Mouse (Mus musculus): ENCODE results near the gene Il17re. TPM values are rescaled to one million over a fixed set of nuclear protein-coding genes. Genes with fewer than 3 reads are reported as not detected.

The Il17re gene
- polyA plus RNA-seq (2015; fragmentation: Nextera tagmentation; extraction: Ambion mirVana), result 0.08 and 0.41 TPM in 2 replicates

DNA sequence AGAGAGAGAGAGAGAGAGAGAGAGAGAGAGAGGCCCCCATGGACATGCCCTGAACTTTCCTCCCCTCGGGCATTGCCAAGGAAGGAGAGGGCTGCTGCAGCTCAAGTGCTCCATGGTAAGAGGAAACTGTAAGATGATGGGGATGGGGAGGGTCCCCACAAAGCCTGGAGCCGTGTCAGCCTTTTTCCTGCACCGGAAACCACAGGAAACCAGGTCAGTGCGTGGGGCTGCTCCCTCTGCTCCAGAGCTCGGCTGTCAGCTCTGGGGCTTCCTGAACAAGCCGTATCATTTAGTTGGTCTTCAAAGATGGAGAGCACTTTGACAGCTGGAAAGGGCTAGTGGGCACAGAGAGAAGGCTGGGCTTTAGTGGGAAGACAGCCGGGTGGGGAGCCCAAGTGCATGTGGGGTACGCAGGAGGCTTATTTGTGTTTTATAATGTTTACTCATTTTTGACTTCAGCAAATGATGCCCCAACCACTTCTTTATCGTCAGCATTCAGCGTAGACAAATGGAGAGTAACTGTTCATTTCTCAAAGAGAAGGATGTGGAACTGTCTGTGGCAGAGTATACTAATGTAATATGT, at the start of gene Il17re:
Gene Il17re, plus strand, starts transcription at position 533 of the 583 bp plus-strand sequence.
- Histone ChIP-seq H3K4me3 (no peak within 1 kb of the TSS), H3K9ac (no peak within 1 kb of the TSS), H3K4me2 (no peak within 1 kb of the TSS), H3K27me3 (replicated peaks) (no peaks in the 10 kb centered on the region), H3K4me1 (no peaks in the 10 kb centered on the region), H3K27ac (no peak within 1 kb of the TSS), H3K36me3 (replicated peaks) (no peaks in the 10 kb centered on the region), H3K9me3 (no peaks in the 10 kb centered on the region)
- 82% methylated on average over 10 of the region's 10 CpGs for WGBS
- no peak for ATAC-seq (replicated peaks)

DNA sequence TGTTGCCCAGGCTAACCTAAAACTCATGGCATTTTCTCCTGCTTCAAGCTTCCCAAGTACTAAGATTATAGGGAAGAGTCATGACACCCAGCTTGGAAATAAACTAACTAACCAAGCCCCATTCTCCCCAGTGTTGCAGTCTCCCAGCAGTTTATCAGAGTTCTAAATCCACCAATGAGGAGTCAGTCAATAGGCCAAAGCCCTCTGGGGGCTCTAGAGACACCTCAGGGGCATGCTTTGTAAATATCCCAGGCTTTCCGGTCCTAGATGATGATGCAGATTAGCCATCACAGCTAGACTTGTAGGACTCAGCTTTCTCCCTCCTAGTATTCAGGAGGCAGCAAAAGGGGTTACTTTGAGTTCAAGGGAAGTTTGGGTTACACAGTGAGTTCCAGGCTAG, 48.3 kb upstream of the Il17re start:
- no peak overlapping the region for H3K4me3 ChIP-seq
- H3K9me3 ChIP-seq, result no peaks in the 10 kb centered on the region
- 76% methylated on average over 1 of the region's 1 CpGs for WGBS
- H3K27ac ChIP-seq, result no peak overlapping the region
- no peaks in the 10 kb centered on the region for H3K4me1 ChIP-seq
- H3K4me2 ChIP-seq, result no peak overlapping the region
- no peak overlapping the region for H3K9ac ChIP-seq
- ATAC-seq (replicated peaks), result no peak
- 0 out of 2 replicates have a peak, but pooled peaks cover 3% of the 10 kb centered on the region for H3K36me3 ChIP-seq (replicated peaks)
- no peaks in the 10 kb centered on the region for H3K27me3 ChIP-seq (replicated peaks)

DNA sequence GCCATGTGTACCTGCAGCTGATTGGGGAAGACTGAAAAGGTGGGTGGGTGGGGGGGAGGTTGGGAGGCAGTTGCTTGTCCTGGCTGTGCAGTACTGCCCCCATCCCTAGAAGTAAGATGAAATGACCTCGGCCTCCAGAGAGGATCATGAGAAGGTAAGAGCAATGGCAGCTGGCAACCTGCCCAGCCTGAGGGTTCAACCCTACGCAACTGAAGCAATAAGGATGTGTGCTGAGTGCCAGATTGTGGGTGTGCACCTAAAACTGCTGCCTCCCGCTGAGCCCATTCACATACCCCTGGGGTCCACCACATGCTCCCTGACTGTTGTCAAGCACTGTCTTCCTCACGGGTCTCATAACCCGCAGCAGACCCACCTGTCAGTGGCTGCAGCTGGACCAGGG, 41.9 kb upstream of the Il17re start:
- ATAC-seq (replicated peaks), result no peak
- Histone ChIP-seq H3K27ac (no peak overlapping the region), H3K4me1 (peaks cover 21% of the 10 kb centered on the region), H3K4me2 (no peak overlapping the region), H3K9ac (no peak overlapping the region), H3K27me3 (replicated peaks) (no peaks in the 10 kb centered on the region), H3K4me3 (no peak overlapping the region), H3K9me3 (no peaks in the 10 kb centered on the region), H3K36me3 (replicated peaks) (0 out of 2 replicates have a peak, but pooled peaks cover 6% of the 10 kb centered on the region)
- 83% methylated on average over 5 of the region's 5 CpGs for WGBS

DNA sequence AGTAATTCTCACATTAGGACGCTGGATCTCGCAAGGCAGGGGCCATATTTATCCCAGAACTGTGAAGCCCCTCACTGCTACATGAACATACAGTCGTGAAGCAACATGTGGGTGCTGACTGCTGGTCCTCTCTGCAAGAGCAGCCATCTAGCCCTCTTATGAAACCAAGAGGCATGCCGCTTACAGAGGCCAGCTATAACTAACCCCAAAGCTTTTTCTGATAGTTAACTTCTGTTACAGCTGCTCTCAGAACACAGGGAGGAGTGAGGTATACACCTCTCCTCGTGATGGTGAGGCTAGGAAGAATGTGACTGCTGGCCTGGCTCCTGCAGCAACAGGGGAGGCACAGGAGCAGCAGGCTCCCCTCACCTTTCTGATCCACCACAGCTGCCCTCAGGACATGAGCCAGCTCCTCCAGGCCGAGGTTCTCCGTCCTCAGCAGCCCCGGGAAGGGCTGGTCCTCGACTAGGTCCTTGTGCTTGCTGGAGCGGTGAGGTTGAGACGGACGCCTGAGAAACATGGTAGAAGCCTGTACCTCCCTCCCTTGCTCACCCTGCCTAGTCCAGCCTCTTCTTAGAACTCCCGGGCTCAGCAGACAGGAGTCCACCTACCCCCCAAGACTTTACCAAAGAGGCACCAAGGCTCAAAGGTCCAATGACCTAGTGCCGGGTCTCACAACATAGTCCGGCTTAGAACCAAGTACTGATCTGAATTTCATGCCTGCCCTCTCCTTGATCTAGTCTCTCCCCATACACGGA, 39.7 kb upstream of the Il17re start:
- Histone ChIP-seq H3K27ac (peak overlapping the region; percentile 67), H3K27me3 (replicated peaks) (no peaks in the 10 kb centered on the region), H3K9me3 (no peaks in the 10 kb centered on the region), H3K4me1 (peaks cover 21% of the 10 kb centered on the region), H3K9ac (peak overlapping the region; percentile 71), H3K36me3 (replicated peaks) (0 out of 2 replicates have a peak, but pooled peaks cover 6% of the 10 kb centered on the region), H3K4me2 (peak overlapping the region; percentile 90), H3K4me3 (peak overlapping the region; percentile 63)
- ATAC-seq (replicated peaks), result peak; percentile 70
- WGBS, result 17% methylated on average over 16 of the region's 16 CpGs

DNA sequence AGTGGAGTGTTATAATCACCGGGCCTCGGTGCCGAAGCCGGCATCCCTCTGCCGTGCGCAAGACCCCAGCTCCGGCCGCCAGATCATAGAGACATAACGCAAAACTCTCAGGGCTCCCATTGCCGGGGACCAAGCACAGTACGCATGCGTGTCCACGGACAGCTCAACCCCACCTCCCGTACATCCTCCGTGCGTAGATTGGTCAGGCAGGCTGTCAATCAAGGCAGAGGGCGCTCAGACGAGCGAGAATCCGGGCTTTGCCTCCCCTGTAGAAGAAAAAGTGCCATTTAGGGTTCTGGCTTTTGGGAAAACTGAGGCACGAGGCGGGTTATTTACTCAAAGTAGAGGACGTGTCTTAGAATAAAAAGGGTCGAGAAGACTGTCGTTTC, 39.1 kb upstream of the Il17re start, which contains the start of gene Rpusd3:
Gene Rpusd3, minus strand, starts transcription at position 142 of the 389 bp plus-strand sequence.
- Histone ChIP-seq H3K9me3 (no peaks in the 10 kb centered on the region), H3K9ac (peak within 1 kb of the TSS; percentile 71), H3K4me3 (peak within 1 kb of the TSS; percentile 63), H3K4me2 (peak within 1 kb of the TSS; percentile 90), H3K27me3 (replicated peaks) (no peaks in the 10 kb centered on the region), H3K36me3 (replicated peaks) (0 out of 2 replicates have a peak, but pooled peaks cover 6% of the 10 kb centered on the region), H3K4me1 (peaks cover 21% of the 10 kb centered on the region), H3K27ac (peak within 1 kb of the TSS; percentile 67)
- 0% methylated on average over 25 of the region's 25 CpGs for WGBS
- peak; percentile 98 for ATAC-seq (replicated peaks)

DNA sequence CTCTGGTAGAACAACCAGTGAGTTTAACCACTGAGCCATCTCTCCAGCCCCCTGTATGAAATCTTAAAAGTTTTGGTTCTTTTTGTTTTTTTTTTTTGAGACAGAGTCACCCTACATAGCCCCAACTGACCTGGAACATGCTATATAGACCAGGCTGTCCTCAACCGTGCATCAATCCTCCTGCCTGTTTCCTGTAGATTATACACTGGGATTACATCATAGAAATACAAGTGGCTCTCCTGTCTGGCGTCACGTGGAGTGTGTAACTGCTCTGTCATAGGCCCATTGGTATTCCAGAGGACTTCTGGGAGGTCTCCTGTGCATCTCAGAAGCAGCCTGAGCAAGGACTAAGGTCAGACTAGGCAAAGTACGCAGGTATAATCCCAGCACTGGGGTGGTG, 35.3 kb upstream of the Il17re start:
- no peak overlapping the region for H3K27ac ChIP-seq
- H3K9ac ChIP-seq, result no peak overlapping the region
- peaks cover 12% of the 10 kb centered on the region for H3K4me1 ChIP-seq
- H3K4me2 ChIP-seq, result no peak overlapping the region
- H3K36me3 ChIP-seq (replicated peaks), result no peaks in the 10 kb centered on the region
- H3K27me3 ChIP-seq (replicated peaks), result no peaks in the 10 kb centered on the region
- H3K4me3 ChIP-seq, result no peak overlapping the region
- ATAC-seq (replicated peaks), result no peak
- WGBS, result 81% methylated on average over 4 of the region's 4 CpGs
- H3K9me3 ChIP-seq, result no peaks in the 10 kb centered on the region

DNA sequence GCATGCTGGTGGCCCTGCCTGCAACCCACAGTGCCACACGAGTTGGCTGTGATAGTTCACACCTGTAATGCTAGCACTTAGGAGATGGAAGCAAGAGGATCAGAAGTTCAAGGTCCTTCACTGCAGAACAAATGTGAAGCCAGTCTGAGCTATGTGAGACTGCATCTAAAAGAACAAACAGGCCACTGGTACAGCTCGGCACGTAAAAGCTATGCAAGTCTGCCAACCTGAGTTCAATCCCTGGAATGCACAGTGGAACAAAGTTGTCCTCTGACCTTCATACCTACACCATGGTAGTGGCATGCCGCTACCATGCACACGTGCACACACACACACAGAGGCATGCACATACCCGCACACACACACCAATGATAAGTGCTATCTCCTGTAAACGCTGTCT, 34.1 kb upstream of the Il17re start:
- H3K9ac ChIP-seq, result no peak overlapping the region
- H3K27me3 ChIP-seq (replicated peaks), result no peaks in the 10 kb centered on the region
- H3K4me1 ChIP-seq, result peaks cover 4% of the 10 kb centered on the region; the same call in 1 of the 2 replicates
- H3K9me3 ChIP-seq, result no peaks in the 10 kb centered on the region
- no peak for ATAC-seq (replicated peaks)
- no peaks in the 10 kb centered on the region for H3K36me3 ChIP-seq (replicated peaks)
- 88% methylated on average over 7 of the region's 7 CpGs for WGBS
- H3K27ac ChIP-seq, result no peak overlapping the region
- H3K4me2 ChIP-seq, result no peak overlapping the region
- H3K4me3 ChIP-seq, result no peak overlapping the region

DNA sequence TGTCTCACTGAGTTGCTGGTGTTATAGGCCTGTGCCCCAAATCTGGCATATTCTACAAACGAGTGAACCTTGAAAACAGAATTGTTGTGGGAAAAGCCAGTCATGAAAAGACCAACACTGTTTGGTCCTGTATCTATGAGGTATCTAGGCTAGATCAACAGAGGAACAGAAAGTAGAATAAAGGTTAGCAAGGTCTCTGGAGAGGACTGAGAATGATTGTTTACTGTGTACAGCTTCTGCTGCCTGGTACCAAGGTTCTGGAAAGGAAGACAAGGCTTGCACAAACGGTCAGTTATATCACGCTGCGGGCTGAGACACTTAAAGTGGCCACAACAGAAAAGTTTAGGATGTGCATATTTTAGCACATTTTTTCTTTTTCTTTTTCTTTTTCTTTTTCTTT, 31.6 kb upstream of the Il17re start:
- Histone ChIP-seq H3K4me2 (no peak overlapping the region), H3K27ac (no peak overlapping the region), H3K9ac (no peak overlapping the region), H3K9me3 (no peaks in the 10 kb centered on the region), H3K27me3 (replicated peaks) (no peaks in the 10 kb centered on the region), H3K36me3 (replicated peaks) (no peaks in the 10 kb centered on the region), H3K4me3 (no peak overlapping the region), H3K4me1 (no peaks in the 10 kb centered on the region)
- ATAC-seq (replicated peaks), result no peak
- 88% methylated on average over 4 of the region's 4 CpGs for WGBS

DNA sequence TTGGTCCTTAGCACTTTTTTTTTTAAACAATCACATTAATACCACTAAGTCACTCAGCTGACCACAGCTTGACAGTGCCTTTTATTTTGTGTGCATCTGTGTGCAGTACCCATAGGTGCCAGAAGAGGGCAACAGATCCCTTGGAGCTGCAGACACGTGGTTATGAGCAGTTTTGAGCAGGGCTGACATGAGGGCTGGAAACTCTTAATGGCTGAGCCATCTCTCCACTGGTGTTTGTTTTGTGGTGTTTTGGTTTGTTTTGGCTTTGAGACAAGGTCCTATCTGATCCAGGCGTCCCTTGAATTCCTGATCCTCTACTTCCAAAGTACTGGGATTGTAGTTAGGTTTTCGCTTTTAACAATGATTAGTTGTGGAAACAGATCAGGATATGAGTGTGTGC, 30.9 kb upstream of the Il17re start:
- Histone ChIP-seq H3K27me3 (replicated peaks) (no peaks in the 10 kb centered on the region), H3K9ac (no peak overlapping the region), H3K4me3 (no peak overlapping the region), H3K27ac (no peak overlapping the region), H3K4me2 (no peak overlapping the region), H3K4me1 (no peaks in the 10 kb centered on the region), H3K9me3 (no peaks in the 10 kb centered on the region), H3K36me3 (replicated peaks) (no peaks in the 10 kb centered on the region)
- 59% methylated on average over 3 of the region's 3 CpGs for WGBS
- no peak for ATAC-seq (replicated peaks)

DNA sequence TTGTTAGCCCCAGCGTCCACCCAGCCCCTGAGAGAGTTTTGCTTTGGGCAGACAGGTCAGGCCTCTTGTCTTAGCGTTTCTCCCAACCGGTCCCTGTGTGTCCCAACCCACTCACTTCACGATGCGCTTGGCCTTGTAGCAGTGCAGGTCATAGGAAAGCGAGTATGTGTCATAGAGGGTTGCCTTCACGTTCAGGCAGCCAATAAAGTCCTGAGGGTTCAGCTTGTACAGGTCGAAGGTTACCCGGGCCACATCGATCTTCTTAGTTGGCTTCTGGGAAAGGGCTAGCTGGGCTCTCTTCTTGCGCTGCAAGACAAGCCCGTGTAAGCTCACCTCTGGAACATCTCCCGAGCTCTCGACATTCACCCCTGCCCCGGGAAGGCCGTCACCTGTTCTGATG, 30.3 kb upstream of the Il17re start:
- WGBS, result 93% methylated on average over 16 of the region's 16 CpGs
- no peaks in the 10 kb centered on the region for H3K4me1 ChIP-seq
- no peak for ATAC-seq (replicated peaks)

DNA sequence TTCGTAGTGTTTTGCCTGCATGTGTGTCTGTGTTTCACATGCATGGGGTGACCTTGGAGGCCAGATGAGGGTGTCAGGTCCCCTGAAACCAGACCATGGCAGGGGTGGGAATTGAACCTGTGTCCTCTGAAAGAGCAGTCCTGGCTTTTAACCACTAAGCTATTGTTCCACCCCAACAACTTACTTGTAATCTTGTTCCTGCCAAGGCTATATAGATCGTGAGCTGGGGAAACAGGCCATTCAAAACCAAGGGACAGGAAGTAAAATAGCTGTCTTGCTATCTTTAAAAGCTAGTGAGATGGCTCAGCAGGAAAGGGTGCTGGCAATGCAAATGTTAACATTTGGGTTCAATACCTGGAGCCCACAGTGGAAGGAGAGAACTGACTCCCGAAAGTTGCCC, 28.3 kb upstream of the Il17re start:
- no peaks in the 10 kb centered on the region for H3K9me3 ChIP-seq
- no peaks in the 10 kb centered on the region for H3K36me3 ChIP-seq (replicated peaks)
- 80% methylated on average over 3 of the region's 3 CpGs for WGBS
- no peak for ATAC-seq (replicated peaks)
- no peaks in the 10 kb centered on the region for H3K27me3 ChIP-seq (replicated peaks)
- H3K4me3 ChIP-seq, result no peak overlapping the region
- no peak overlapping the region for H3K4me2 ChIP-seq
- no peak overlapping the region for H3K9ac ChIP-seq
- no peaks in the 10 kb centered on the region for H3K4me1 ChIP-seq
- H3K27ac ChIP-seq, result no peak overlapping the region

More for the DNA sequence above, 30.3 kb upstream of the Il17re start:
- H3K4me2 ChIP-seq, result no peak overlapping the region
- H3K36me3 ChIP-seq (replicated peaks), result no peaks in the 10 kb centered on the region
- H3K9ac ChIP-seq, result no peak overlapping the region
- no peak overlapping the region for H3K27ac ChIP-seq
- H3K9me3 ChIP-seq, result no peaks in the 10 kb centered on the region
- no peaks in the 10 kb centered on the region for H3K27me3 ChIP-seq (replicated peaks)
- no peak overlapping the region for H3K4me3 ChIP-seq

DNA sequence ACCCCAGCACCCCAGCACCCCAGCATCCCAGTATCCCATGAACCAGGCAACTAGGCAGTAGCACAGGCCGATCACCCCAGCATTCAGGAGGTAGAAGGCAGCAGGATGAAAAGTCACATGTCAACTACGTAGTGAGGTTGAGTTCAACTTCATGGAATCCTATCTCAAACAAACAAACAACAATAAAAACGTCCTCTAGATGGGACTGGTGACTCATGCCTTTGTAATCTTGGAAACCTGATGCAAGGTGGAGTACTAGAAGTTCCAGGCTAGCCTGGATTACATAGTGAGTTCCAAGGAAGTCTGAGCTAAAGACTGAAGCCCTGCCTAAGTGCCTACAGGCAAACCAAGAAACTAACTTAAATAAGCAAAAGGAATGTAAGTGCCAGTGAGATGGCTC, 27.4 kb upstream of the Il17re start:
- Histone ChIP-seq H3K4me1 (no peaks in the 10 kb centered on the region), H3K4me3 (no peak overlapping the region), H3K36me3 (replicated peaks) (no peaks in the 10 kb centered on the region), H3K9ac (no peak overlapping the region), H3K4me2 (no peak overlapping the region), H3K9me3 (no peaks in the 10 kb centered on the region), H3K27me3 (replicated peaks) (no peaks in the 10 kb centered on the region), H3K27ac (no peak overlapping the region)
- WGBS, result 73% methylated on average over 3 of the region's 3 CpGs
- ATAC-seq (replicated peaks), result no peak

DNA sequence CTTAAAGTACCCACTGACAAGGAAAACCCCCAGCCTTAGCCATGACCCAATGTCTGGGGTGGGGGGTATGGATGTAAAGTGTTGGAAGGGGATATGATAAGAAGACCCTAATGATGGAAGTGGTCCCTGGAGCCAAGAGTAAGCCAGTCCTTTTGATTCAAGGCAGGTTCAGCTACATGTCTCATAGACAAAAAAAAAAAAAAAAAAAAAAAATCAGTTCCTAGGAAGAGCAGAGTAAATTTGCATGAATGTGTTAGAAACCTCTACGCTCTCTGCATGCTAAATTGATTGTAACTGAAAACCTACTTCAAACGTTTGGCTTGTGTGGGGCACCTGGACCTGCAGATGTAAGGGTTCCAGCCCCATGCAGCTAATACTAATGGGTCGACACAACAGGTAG, 26.5 kb upstream of the Il17re start:
- no peak overlapping the region for H3K27ac ChIP-seq
- H3K9me3 ChIP-seq, result no peaks in the 10 kb centered on the region
- no peak for ATAC-seq (replicated peaks)
- no peak overlapping the region for H3K4me2 ChIP-seq
- 63% methylated on average over 3 of the region's 3 CpGs for WGBS
- no peaks in the 10 kb centered on the region for H3K36me3 ChIP-seq (replicated peaks)
- no peaks in the 10 kb centered on the region for H3K27me3 ChIP-seq (replicated peaks)
- no peak overlapping the region for H3K9ac ChIP-seq
- no peaks in the 10 kb centered on the region for H3K4me1 ChIP-seq
- no peak overlapping the region for H3K4me3 ChIP-seq
